Mouse (Mus musculus): ENCODE measurements around the gene Spaca4. TPM values are rescaled to one million over a fixed set of nuclear protein-coding genes. Genes with fewer than 3 reads are reported as not detected.

Gene Spaca4
- not detected in 2 replicates for polyA plus RNA-seq (2014; fragmentation: Nextera tagmentation; extraction: Ambion mirVana)

DNA sequence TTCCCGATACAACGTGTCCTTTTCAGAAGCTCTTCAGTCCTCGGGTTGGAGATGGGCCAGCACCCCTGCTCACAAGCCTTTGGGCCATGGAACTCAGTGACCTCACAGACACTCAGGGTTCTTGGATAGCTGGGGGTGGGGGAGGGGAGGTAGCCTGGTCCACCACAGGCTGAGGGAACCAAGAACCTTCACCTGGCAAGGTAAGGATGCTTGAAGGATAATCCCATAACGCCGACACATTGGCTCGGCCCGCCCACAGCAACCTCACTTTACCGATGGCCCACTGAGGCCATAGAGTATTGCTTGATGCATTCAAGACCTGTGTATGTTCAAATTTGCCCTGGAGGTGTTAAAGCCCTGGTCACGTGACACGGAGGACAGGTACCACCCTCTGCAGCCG lies at the start of gene Spaca4:
Gene Spaca4 (minus strand): TSS at position 101 of the 400 bp plus-strand sequence.
- peaks cover 34% of the 10 kb centered on the region for H3K36me3 ChIP-seq (ENCODE audit: control insufficient read depth, insufficient read depth, low read length)

DNA sequence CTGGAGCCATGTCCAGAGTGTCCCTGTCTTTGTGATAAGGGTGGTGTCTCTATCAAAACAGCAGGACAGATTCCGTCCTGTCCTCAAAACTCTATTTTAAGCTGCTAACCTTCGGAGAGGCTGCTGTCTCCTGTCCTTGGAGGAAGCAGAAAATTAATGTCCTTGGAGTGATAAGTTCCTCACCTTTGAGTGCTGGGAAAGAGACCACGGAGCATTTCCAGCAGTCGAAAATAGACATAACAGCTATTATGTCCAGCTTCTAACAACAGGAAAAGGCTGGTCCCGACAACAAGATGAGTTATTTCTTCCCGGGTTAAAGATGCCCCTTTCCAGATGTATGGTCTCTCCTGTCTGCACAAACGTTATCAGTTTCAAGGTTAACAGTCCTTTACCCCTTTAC lies 49.6 kb upstream of the Spaca4 start:
- H3K4me1 ChIP-seq (ENCODE audit: control insufficient read depth, insufficient read depth, low read length) = no peaks in the 10 kb centered on the region
- H3K36me3 ChIP-seq (ENCODE audit: control insufficient read depth, insufficient read depth, low read length) = no peaks in the 10 kb centered on the region
- no peak overlapping the region for H3K9ac ChIP-seq (replicated peaks; ENCODE audit: low read depth, low read length)
- no peaks in the 10 kb centered on the region for H3K9me3 ChIP-seq (ENCODE audit: control insufficient read depth, low read length)
- H3K4me3 ChIP-seq (ENCODE audit: low read depth, low read length) = no peak overlapping the region
- WGBS = 84% methylated on average over 7 of the region's 7 CpGs
- ATAC-seq (ENCODE audit: low read depth) = no peak
- no peak overlapping the region for H3K27ac ChIP-seq (ENCODE audit: low read depth, low read length)
- no peaks in the 10 kb centered on the region for H3K27me3 ChIP-seq (ENCODE audit: control insufficient read depth, insufficient read depth, low read length)
- H3K4me2 ChIP-seq (ENCODE audit: low read depth, low read length) = no peak overlapping the region

More for the DNA sequence above, at the start of gene Spaca4:
- H3K27ac ChIP-seq (ENCODE audit: low read depth, low read length) = no peak within 1 kb of the TSS
- WGBS = 96% methylated on average over 11 of the region's 11 CpGs
- H3K4me2 ChIP-seq (ENCODE audit: low read depth, low read length) = no peak within 1 kb of the TSS
- ATAC-seq (ENCODE audit: low read depth) = no peak
- no peak within 1 kb of the TSS for H3K9ac ChIP-seq (replicated peaks; ENCODE audit: low read depth, low read length)
- H3K4me3 ChIP-seq (ENCODE audit: low read depth, low read length) = no peak within 1 kb of the TSS
- H3K27me3 ChIP-seq (ENCODE audit: control insufficient read depth, insufficient read depth, low read length) = no peaks in the 10 kb centered on the region
- no peaks in the 10 kb centered on the region for H3K9me3 ChIP-seq (ENCODE audit: control insufficient read depth, low read length)
- H3K4me1 ChIP-seq (ENCODE audit: control insufficient read depth, insufficient read depth, low read length) = no peaks in the 10 kb centered on the region

DNA sequence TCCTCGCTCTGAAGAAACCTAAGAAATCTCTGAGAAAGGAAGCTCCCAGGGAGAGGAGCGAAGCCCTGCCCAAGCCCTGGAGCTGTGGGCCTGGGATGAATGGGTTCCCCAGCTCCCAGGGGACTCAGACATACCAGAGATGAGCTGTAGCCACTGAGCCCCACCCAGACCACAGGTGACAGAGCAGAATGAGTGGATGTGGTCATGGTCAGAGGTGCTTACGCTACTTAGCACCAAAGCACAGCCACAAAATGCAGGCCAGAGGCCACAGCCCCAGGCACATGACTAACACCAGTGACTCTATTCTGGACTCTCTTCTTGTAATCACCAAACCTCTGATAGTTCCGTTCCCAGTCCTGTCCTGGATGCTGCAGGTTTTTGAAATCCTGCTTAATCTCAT lies 45.5 kb upstream of the Spaca4 start:
- 75% methylated on average over 4 of the region's 4 CpGs for WGBS
- ATAC-seq (ENCODE audit: low read depth) = no peak
- Histone ChIP-seq H3K9ac (replicated peaks; ENCODE audit: low read depth, low read length) (no peak overlapping the region), H3K4me2 (ENCODE audit: low read depth, low read length) (no peak overlapping the region), H3K27me3 (ENCODE audit: control insufficient read depth, insufficient read depth, low read length) (no peaks in the 10 kb centered on the region), H3K4me3 (ENCODE audit: low read depth, low read length) (no peak overlapping the region), H3K27ac (ENCODE audit: low read depth, low read length) (no peak overlapping the region), H3K4me1 (ENCODE audit: control insufficient read depth, insufficient read depth, low read length) (no peaks in the 10 kb centered on the region), H3K36me3 (ENCODE audit: control insufficient read depth, insufficient read depth, low read length) (no peaks in the 10 kb centered on the region), H3K9me3 (ENCODE audit: control insufficient read depth, low read length) (no peaks in the 10 kb centered on the region)

DNA sequence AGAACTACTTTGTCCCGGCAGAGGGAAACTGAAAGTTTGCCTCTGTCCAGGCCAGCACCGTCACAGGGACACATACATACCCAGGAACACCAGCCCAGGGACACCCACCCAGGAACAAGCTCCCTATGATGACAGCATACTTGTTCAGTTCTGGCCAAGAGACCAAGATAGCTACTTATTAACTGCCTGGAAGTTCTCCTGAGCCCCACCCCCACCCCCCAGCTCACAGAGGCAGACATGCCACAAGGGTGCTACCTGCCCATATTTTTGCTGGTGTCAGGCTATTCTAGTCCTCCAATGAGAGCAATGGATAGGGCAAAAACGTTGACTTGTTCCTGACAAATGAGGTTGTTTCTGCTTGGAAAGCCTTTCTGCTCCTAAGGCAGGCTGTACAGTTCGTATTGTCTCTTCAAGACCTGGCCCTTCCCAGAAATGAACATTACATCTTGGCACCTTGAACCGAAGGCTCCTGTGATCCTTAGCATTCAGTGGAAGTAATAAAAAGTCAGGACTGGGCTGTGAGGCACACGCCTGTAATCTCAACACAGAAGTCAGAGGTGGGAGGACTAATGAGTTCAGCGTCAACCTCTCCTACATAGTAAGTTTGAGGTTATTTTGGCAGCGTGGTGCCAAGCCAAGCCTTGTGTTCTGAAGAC lies 44.9 kb upstream of the Spaca4 start:
- Histone ChIP-seq H3K9ac (replicated peaks; ENCODE audit: low read depth, low read length) (no peak overlapping the region), H3K9me3 (ENCODE audit: control insufficient read depth, low read length) (no peaks in the 10 kb centered on the region), H3K27me3 (ENCODE audit: control insufficient read depth, insufficient read depth, low read length) (no peaks in the 10 kb centered on the region), H3K36me3 (ENCODE audit: control insufficient read depth, insufficient read depth, low read length) (no peaks in the 10 kb centered on the region), H3K4me1 (ENCODE audit: control insufficient read depth, insufficient read depth, low read length) (no peaks in the 10 kb centered on the region), H3K27ac (ENCODE audit: low read depth, low read length) (no peak overlapping the region), H3K4me3 (ENCODE audit: low read depth, low read length) (no peak overlapping the region), H3K4me2 (ENCODE audit: low read depth, low read length) (no peak overlapping the region)
- no peak for ATAC-seq (ENCODE audit: low read depth)
- WGBS = 80% methylated on average over 8 of the region's 8 CpGs

DNA sequence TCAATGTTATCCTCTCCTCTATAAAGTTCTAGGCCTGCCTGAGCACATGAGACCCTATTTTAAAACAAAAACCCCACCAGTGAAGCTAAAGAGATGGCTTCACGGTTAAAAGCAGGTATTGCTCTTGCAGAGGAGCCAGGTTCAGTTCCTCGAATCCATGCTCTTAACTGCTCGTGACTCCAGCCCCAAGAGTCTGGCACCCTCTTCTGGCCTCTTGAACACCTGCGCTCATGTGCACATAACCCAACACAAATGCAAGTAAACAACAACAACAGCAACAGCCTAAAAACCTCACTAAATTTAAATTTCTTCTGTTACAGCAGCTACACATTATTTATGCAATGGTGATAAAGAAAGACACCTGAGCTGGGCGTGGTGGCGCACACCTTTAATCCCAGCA lies 41.9 kb upstream of the Spaca4 start:
- 95% methylated on average over 6 of the region's 6 CpGs for WGBS
- Histone ChIP-seq H3K27me3 (ENCODE audit: control insufficient read depth, insufficient read depth, low read length) (no peaks in the 10 kb centered on the region), H3K4me1 (ENCODE audit: control insufficient read depth, insufficient read depth, low read length) (no peaks in the 10 kb centered on the region), H3K9ac (replicated peaks; ENCODE audit: low read depth, low read length) (no peak overlapping the region), H3K27ac (ENCODE audit: low read depth, low read length) (no peak overlapping the region), H3K4me2 (ENCODE audit: low read depth, low read length) (no peak overlapping the region), H3K4me3 (ENCODE audit: low read depth, low read length) (no peak overlapping the region), H3K36me3 (ENCODE audit: control insufficient read depth, insufficient read depth, low read length) (no peaks in the 10 kb centered on the region), H3K9me3 (ENCODE audit: control insufficient read depth, low read length) (no peaks in the 10 kb centered on the region)
- no peak for ATAC-seq (ENCODE audit: low read depth)

DNA sequence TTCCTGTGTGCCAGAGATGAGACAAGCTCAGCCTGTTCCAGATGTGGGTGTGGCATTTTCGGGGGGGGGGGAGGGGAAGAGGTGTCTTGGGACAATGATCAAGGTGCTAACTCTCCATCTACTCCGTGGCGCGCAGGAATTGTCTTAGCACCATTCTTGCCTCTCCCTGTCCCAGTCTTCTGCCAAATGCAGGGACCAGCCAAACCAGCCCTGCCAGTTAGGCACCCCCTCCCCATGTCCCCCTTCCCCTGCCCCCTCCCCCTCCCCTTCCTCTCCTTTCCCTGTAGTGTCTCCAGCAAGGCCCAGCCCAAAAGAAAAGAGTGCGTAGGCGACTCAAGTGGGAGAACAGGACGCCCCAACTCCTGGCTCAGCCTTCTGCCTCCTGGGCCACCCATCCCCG lies 41.2 kb upstream of the Spaca4 start:
- Histone ChIP-seq H3K36me3 (ENCODE audit: control insufficient read depth, insufficient read depth, low read length) (no peaks in the 10 kb centered on the region), H3K9me3 (ENCODE audit: control insufficient read depth, low read length) (no peaks in the 10 kb centered on the region), H3K4me2 (ENCODE audit: low read depth, low read length) (no peak overlapping the region), H3K27me3 (ENCODE audit: control insufficient read depth, insufficient read depth, low read length) (no peaks in the 10 kb centered on the region), H3K4me1 (ENCODE audit: control insufficient read depth, insufficient read depth, low read length) (no peaks in the 10 kb centered on the region), H3K4me3 (ENCODE audit: low read depth, low read length) (no peak overlapping the region), H3K27ac (ENCODE audit: low read depth, low read length) (no peak overlapping the region), H3K9ac (replicated peaks; ENCODE audit: low read depth, low read length) (no peak overlapping the region)
- 43% methylated on average over 7 of the region's 8 CpGs for WGBS
- ATAC-seq (ENCODE audit: low read depth) = no peak

DNA sequence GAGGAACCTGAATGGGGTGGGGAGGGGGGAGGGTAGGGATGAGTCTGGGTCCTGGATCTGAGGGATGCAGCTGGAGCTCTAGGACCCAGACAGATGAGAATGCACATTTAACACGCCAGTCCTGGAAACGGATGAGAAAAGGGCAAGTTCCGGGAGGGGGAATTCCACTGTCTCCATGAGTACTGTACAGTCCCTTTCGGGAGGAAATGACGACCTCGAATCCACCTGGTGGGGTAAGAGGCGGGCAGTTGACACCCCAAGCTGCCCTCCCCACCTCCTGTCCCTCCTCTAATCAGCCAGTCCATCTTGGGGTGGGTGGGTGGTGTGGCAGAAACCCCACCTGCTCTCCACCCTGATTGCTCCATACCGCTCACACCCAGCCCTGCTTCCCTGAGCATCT lies 40.4 kb upstream of the Spaca4 start:
- Histone ChIP-seq H3K4me2 (ENCODE audit: low read depth, low read length) (no peak overlapping the region), H3K9ac (replicated peaks; ENCODE audit: low read depth, low read length) (no peak overlapping the region), H3K27me3 (ENCODE audit: control insufficient read depth, insufficient read depth, low read length) (no peaks in the 10 kb centered on the region), H3K4me1 (ENCODE audit: control insufficient read depth, insufficient read depth, low read length) (no peaks in the 10 kb centered on the region), H3K36me3 (ENCODE audit: control insufficient read depth, insufficient read depth, low read length) (no peaks in the 10 kb centered on the region), H3K4me3 (ENCODE audit: low read depth, low read length) (no peak overlapping the region), H3K27ac (ENCODE audit: low read depth, low read length) (no peak overlapping the region), H3K9me3 (ENCODE audit: control insufficient read depth, low read length) (no peaks in the 10 kb centered on the region)
- no peak for ATAC-seq (ENCODE audit: low read depth)
- 70% methylated on average over 8 of the region's 8 CpGs for WGBS

DNA sequence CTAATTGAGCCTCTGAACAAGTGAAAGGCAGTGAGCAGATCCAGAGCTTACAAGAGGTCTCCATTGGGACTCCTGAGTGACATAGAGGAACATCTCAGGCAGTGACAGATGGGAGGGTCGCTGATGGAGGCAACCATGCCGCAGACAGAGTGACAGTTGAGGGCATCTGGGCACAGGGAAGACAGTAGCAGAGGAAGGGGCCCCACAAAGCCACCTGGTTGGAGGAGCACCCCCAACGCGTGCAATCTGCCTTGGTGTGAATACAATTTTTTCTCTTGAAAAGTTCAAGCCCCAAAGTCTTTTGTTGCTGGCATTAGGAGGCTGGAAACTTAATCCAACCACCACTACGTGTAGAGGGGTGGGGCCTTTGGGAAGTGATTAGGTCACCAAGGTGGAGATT lies 34.5 kb upstream of the Spaca4 start:
- ATAC-seq (ENCODE audit: low read depth) = no peak
- Histone ChIP-seq H3K4me2 (ENCODE audit: low read depth, low read length) (no peak overlapping the region), H3K4me1 (ENCODE audit: control insufficient read depth, insufficient read depth, low read length) (no peaks in the 10 kb centered on the region), H3K4me3 (ENCODE audit: low read depth, low read length) (no peak overlapping the region), H3K9ac (replicated peaks; ENCODE audit: low read depth, low read length) (no peak overlapping the region), H3K27ac (ENCODE audit: low read depth, low read length) (no peak overlapping the region), H3K9me3 (ENCODE audit: control insufficient read depth, low read length) (no peaks in the 10 kb centered on the region), H3K36me3 (ENCODE audit: control insufficient read depth, insufficient read depth, low read length) (no peaks in the 10 kb centered on the region), H3K27me3 (ENCODE audit: control insufficient read depth, insufficient read depth, low read length) (0 out of 2 replicates have a peak, but pooled peaks cover 4% of the 10 kb centered on the region)
- WGBS = 70% methylated on average over 5 of the region's 5 CpGs

DNA sequence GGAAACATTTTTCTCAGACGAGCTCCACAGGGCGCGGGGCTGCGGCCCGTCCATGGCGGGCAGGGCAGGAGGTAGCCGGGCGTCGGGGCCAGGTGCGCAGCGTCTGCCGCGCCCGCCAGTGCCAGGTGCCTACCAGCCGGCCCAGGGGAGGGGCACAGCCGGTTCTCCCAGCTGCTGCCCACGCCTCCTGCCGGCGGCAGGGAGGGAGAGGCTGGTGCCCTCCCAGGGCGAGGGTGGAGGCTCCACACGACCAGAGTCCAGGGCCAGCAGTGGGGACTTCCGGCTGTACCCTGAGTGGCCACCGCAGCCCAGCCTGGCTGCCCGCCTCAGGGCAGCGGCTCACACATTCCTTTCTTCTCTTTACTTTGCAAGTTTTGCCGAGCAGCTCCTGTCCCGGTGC lies 33.8 kb upstream of the Spaca4 start:
- H3K9me3 ChIP-seq (ENCODE audit: control insufficient read depth, low read length) = no peaks in the 10 kb centered on the region
- 6% methylated on average over 20 of the region's 27 CpGs for WGBS
- ATAC-seq (ENCODE audit: low read depth) = no peak
- no peaks in the 10 kb centered on the region for H3K36me3 ChIP-seq (ENCODE audit: control insufficient read depth, insufficient read depth, low read length)
- H3K4me1 ChIP-seq (ENCODE audit: control insufficient read depth, insufficient read depth, low read length) = no peaks in the 10 kb centered on the region
- no peak overlapping the region for H3K27ac ChIP-seq (ENCODE audit: low read depth, low read length)
- H3K9ac ChIP-seq (replicated peaks; ENCODE audit: low read depth, low read length) = no peak overlapping the region
- H3K27me3 ChIP-seq (ENCODE audit: control insufficient read depth, insufficient read depth, low read length) = 0 out of 2 replicates have a peak, but pooled peaks cover 4% of the 10 kb centered on the region
- H3K4me3 ChIP-seq (ENCODE audit: low read depth, low read length) = no peak overlapping the region
- no peak overlapping the region for H3K4me2 ChIP-seq (ENCODE audit: low read depth, low read length)
